Mouse (Mus musculus) forebrain, embryonic 10.5 days (tissue): ENCODE data around the gene Soat2. TPM values are rescaled to one million over a fixed set of nuclear protein-coding genes. Genes with fewer than 3 reads are reported as not detected.

Experiments used
- DNase-seq: peaks from one replicate; pipeline ENCODE4 v3.0.0-alpha.2; 2017; ENCODE audit warnings: low spot score; ENCODE audit errors: extremely low spot score
- H3K27ac ChIP-seq: fragments of 300-500 bp; sonication (generic); 2 replicates; pipeline ENCODE4 v1.5.1; 2016; ENCODE audit warnings: mild to moderate bottlenecking
- H3K27me3 ChIP-seq: fragments of 300-500 bp; sonication (generic); 2 replicates; pipeline ENCODE4 v1.6.1; 2016; ENCODE audit warnings: mild to moderate bottlenecking; ENCODE audit not compliant: poor library complexity, severe bottlenecking
- H3K36me3 ChIP-seq: fragments of 300-500 bp; sonication (generic); replicated peaks from 2 replicates; pipeline ENCODE4 v1.6.1; 2016; ENCODE audit warnings: mild to moderate bottlenecking, moderate library complexity
- H3K4me1 ChIP-seq: fragments of 300-500 bp; sonication (generic); 2 replicates; pipeline ENCODE4 v1.6.1; 2016
- H3K4me3 ChIP-seq: fragments of 300-500 bp; sonication (generic); 2 replicates; pipeline ENCODE4 v1.5.1; 2016; ENCODE audit warnings: mild to moderate bottlenecking, moderate library complexity
- H3K9me3 ChIP-seq: fragments of 300-500 bp; sonication (generic); 2 replicates; pipeline ENCODE4 v1.6.1; 2016; ENCODE audit warnings: mild to moderate bottlenecking, moderate library complexity
- WGBS: fragments of 180-500 bp; shearing (Covaris S2); methylation state at CpG from one replicate; pipeline ENCODE4 v1.1.7; 2016; 5-methylcytosine and 5-hydroxymethylcytosine counted together
- polyA plus RNA-seq: library from polyadenylated mRNA; unstranded; fragments of >200 nt; fragmentation: Nextera tagmentation; extraction: Ambion mirVana; gene quantifications from 2 replicates; pipeline ENCODE4 v1.2.1, GENCODE M21; 2016

Gene Soat2
- polyA plus RNA-seq, 1 experiment from 2014 or later: 0.09 TPM

DNA sequence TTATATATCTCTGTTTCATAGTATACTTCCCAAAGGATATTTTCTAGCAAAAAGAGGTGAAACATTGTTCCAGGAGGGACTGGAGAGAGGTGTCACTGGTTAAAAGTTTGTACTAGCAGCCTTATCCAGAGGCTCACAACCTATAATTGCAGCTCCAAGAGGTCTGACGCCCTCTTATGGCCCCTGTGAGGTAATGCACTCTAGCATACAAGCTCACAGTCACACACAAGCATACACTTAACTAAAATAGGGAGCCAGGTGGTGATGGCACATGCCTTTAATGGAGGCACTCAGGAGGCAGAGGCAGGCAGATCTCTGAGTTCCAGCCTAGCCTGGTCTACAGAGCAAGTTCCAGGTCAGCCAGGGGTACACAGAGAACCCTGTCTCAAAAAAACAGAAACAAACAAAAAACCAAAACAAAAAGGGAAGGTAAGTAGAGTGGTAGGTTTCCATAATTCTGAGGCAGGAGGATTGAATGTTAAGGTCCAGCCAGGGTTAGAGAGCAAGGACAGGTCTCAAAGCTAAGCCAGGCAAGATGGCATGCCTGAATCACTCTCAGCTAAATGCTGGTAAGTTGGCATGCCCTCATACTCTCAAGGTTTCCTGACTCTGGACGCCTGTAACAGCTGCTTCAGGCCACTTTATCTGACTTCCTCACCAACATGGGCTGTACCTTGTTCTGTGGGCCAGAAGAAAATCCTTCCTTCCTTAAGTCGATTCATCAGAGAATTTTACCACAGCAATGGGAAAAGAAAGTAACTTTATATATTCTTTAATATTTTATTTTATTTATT is 13.8 kb downstream of the Soat2 start:
- peaks cover 17% of the 10 kb centered on the region for H3K4me1 ChIP-seq

DNA sequence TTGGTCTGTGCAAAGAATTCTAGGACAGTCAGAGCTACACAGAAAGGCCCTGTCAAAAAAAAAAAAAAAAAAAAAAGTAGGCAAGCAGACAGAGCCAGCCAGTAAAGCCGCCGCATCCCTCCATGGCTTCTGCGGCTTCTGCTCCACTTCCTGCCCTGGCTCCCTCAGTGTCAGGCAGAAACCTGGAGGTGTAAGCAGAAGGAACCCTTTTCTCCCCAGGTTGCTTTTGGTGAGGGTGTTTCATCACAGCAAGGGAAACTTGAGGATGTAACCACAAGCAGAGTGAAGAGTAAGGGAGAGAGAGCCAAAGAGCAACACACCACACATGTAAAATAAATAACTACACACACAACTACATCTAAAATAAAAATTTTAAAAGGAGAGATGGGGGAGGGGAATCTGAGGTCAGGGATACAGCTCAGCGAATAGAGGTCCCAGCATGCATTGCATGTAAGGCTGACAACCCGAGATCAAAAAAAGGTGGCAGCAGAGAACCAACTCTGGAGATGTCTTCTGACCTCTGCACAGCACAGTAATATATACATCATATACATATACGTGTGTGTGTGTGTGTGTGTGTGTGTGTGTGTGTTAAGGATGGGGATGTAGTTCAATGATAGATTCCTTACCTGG is 15.3 kb downstream of the Soat2 start:
- no peak overlapping the region for H3K27ac ChIP-seq
- WGBS: 67% methylated on average over 6 of the region's 6 CpGs
- no peak overlapping the region for H3K4me3 ChIP-seq
- peaks cover 15% of the 10 kb centered on the region for H3K4me1 ChIP-seq
- H3K27me3 ChIP-seq: 0 out of 2 replicates have a peak, but pooled peaks cover 5% of the 10 kb centered on the region
- DNase-seq: no peak
- no peaks in the 10 kb centered on the region for H3K36me3 ChIP-seq
- H3K9me3 ChIP-seq: no peaks in the 10 kb centered on the region

More for the DNA sequence above, 13.8 kb downstream of the Soat2 start:
- DNase-seq: no peak
- no peaks in the 10 kb centered on the region for H3K36me3 ChIP-seq
- WGBS: 73% methylated on average over 3 of the region's 3 CpGs
- H3K4me3 ChIP-seq: no peak overlapping the region
- 0 out of 2 replicates have a peak, but pooled peaks cover 9% of the 10 kb centered on the region for H3K27me3 ChIP-seq
- no peak overlapping the region for H3K27ac ChIP-seq
- no peaks in the 10 kb centered on the region for H3K9me3 ChIP-seq

DNA sequence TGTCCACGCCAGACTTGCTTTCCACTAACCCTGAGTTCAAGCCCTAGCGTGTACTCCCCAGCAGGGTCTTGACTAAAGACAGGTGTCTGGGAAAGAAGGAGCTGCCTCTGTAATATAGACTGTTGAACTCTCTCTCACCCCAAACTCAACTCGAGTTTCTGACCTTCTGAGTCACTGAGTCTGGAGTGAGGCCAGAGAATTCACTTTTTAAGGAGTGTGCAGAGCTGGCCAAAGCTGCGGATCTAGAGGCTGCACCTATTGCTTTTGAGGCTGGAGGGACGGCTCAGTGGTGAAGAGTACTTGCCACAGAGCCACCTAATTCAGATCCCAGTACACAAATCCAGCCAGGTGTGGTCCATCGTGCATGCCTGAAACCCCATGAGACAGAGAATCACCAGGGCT is 17.3 kb downstream of the Soat2 start:
- H3K36me3 ChIP-seq: no peaks in the 10 kb centered on the region
- H3K4me1 ChIP-seq: peaks cover 14% of the 10 kb centered on the region
- H3K27ac ChIP-seq: 0 out of 2 replicates have a peak overlapping the region, but pooled peaks have one; percentile 37
- WGBS: 64% methylated on average over 6 of the region's 6 CpGs
- DNase-seq: no peak
- H3K4me3 ChIP-seq: no peak overlapping the region
- no peaks in the 10 kb centered on the region for H3K9me3 ChIP-seq
- H3K27me3 ChIP-seq: no peaks in the 10 kb centered on the region

DNA sequence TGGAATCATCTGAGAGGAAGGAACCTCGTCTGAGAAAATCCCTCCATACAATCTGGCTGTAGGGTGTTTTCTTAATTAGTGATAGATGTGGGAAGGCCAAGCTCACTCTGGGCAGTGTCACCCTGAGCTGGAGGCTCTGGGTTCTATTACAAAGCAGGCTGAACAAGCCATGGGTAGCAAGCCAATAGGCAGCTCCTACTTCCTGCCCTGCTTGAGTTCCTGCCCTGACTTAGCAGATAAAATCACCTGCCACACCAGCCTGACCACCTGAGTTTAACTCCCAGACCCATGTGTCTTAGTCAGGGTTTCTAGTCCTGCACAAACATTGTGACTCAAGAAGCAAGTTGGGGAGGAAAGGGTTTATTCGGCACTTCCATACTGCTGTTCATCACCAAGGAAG is 18.7 kb downstream of the Soat2 start:
- Histone ChIP-seq H3K27ac (no peak overlapping the region), H3K27me3 (no peaks in the 10 kb centered on the region), H3K4me1 (peaks cover 14% of the 10 kb centered on the region), H3K36me3 (no peaks in the 10 kb centered on the region), H3K4me3 (no peak overlapping the region), H3K9me3 (no peaks in the 10 kb centered on the region)
- 68% methylated on average over 2 of the region's 2 CpGs for WGBS
- DNase-seq: no peak

DNA sequence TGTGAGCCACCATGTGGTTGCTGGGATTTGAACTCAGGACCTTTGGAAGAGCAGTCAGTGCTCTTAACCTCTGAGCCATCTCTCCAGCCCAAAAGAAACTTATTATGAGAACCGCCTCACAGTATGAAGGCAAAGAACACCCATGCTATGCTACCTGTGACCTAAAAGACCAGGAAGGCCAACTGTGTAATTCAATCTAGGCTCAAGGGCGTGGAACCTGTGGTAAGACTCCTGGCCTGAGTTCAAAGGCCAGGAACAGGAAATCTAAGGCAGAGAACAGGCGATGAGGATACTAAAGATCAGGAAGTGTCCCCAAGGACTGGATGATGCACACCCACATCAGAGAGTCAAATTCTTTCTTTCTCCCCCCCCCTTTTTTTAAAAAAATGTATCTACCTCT is 23.3 kb downstream of the Soat2 start:
- peaks cover 6% of the 10 kb centered on the region; the same call in 1 of the 2 replicates for H3K36me3 ChIP-seq
- WGBS: 90% methylated on average over 3 of the region's 3 CpGs
- no peak for DNase-seq
- H3K4me3 ChIP-seq: no peak overlapping the region
- no peak overlapping the region for H3K27ac ChIP-seq
- H3K4me1 ChIP-seq: peaks cover 3% of the 10 kb centered on the region; the same call in 1 of the 2 replicates
- no peaks in the 10 kb centered on the region for H3K27me3 ChIP-seq
- no peaks in the 10 kb centered on the region for H3K9me3 ChIP-seq

DNA sequence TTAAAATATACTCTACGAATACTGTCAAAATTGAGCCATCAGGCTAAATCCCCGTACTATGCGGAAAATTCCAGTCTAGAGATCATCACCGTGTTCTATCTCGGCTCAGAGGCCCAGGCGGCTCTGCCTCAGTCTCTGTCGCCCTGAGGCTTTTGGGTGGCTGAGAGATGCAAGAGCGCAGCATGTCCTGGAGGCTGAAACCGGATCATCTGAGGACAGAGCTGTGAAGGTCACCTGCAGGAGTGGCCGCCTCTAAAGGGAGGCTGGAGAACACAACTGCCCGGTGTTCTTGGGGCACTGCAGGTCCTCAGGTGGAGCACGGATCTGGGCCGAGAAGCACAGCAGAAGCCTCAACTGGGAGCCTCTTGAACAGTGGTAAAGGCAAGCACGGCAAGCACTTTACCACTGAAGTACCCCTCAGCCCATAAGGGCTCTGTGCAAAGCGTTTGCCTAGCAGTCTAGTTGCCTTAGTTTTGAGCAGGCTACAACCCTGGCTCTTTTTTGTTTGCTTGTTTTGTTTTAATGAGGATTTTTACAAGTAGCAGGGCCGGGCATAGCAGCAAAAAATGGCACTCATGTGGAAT is 25.5 kb downstream of the Soat2 start:
- no peak overlapping the region for H3K4me3 ChIP-seq
- no peak overlapping the region for H3K27ac ChIP-seq
- H3K27me3 ChIP-seq: no peaks in the 10 kb centered on the region
- peaks cover 17% of the 10 kb centered on the region for H3K36me3 ChIP-seq
- no peaks in the 10 kb centered on the region for H3K4me1 ChIP-seq
- 88% methylated on average over 16 of the region's 16 CpGs for WGBS
- H3K9me3 ChIP-seq: no peaks in the 10 kb centered on the region
- DNase-seq: no peak

DNA sequence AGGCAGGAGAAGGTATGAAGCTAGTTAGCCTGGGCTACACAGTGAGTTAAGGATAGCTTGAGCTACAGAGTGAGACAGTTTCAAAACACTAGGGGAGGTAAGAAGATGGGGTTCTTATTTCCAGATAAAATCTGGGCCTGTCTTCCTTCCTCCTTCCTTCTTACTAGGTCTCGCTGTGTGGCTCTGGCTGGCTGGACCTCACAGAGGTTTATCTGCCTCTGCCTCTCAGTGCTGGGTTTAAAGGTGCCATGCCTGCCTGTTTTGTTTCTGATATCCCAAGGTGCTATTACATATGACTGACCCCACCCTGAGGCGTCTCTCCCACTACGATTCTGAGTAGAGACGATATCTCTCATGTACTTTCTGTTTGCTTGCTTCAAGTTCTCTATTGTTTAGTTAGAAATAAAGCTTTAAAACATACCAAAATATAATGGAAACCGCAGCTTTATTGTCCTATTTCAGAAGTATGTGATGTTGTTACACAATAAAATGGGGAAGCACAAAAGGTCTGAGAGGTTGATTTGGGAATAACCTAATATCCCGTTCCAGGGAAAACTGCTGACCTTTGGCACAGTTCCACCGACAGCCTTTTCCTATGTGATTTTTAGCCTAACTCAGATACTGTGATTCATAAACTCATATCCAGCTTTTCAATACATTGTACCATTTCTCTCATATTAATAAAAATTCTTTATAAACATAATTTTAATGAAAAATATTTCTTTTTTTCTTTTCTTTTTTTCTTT is 26.4 kb downstream of the Soat2 start:
- Histone ChIP-seq H3K4me1 (no peaks in the 10 kb centered on the region), H3K27ac (no peak overlapping the region), H3K36me3 (peaks cover 17% of the 10 kb centered on the region), H3K9me3 (no peaks in the 10 kb centered on the region), H3K4me3 (no peak overlapping the region), H3K27me3 (no peaks in the 10 kb centered on the region)
- DNase-seq: no peak
- 92% methylated on average over 7 of the region's 7 CpGs for WGBS

DNA sequence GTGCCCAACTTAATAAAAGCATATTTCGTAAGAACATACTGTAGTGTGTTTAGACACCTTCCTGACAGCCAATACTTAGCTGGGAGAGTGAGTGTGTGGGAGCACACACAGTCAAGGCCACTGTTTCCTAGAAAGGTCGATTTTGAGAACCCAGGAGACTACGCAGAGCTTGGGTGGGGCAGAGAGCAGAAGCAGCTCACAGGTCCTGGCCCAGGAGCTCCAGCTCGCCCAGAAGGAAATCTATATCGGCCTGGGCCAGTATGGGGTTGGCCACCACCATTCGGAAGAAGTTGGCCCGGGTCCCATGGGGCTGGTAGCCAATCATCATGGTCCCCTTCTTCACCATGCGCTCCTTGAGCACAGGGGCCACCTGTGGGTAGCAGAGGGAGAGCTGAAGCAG is 27.1 kb downstream of the Soat2 start:
- Histone ChIP-seq H3K4me3 (no peak overlapping the region), H3K36me3 (peaks cover 17% of the 10 kb centered on the region), H3K4me1 (no peaks in the 10 kb centered on the region), H3K27me3 (no peaks in the 10 kb centered on the region), H3K9me3 (no peaks in the 10 kb centered on the region), H3K27ac (no peak overlapping the region)
- DNase-seq: no peak
- WGBS: 92% methylated on average over 8 of the region's 8 CpGs

DNA sequence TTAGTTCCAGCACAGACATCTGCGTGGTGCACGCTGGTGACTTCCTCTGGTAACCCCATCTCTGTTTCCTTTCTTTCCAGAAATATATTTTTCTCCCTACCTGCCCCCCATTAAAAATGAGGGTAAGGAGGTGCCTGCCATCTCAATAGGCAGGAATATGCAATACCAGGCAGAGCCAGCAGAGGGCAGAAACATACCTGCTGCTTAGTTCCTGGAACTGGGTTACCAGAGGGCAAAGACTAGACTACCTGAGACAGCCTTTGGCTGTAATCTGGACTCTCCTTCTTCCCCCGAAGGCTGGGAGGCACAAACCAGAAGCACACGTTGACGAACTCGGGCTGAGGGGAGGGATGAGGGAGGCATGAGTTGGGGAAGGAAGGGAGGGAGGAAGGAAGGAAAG is 28.0 kb downstream of the Soat2 start:
- WGBS: 22% methylated on average over 6 of the region's 6 CpGs
- H3K4me1 ChIP-seq: no peaks in the 10 kb centered on the region

DNA sequence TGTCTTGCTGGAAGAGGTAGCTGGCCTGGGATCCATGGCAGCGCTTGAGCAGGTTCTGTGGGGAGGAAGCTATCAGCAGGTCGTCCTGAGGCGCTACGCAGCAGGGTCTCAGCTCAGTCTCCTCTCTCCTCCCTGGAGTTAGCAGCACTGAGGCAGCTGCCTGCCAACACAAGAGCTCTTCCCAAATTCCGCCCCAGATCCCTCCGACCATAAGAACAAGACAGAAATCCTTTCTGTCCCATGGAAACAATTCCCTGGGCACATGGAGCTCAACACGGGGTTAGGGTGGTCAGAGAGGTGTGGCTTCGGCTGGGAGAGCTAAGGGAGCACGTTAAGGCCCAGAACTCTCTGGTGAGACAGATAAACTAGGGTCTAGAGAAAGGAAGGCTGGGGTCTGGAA is 28.8 kb downstream of the Soat2 start:
- 84% methylated on average over 9 of the region's 9 CpGs for WGBS
- 0 out of 2 replicates have a peak overlapping the region, but pooled peaks have one; percentile 12 for H3K27ac ChIP-seq

More for the DNA sequence above, 28.0 kb downstream of the Soat2 start:
- peaks cover 17% of the 10 kb centered on the region for H3K36me3 ChIP-seq
- no peaks in the 10 kb centered on the region for H3K9me3 ChIP-seq
- no peaks in the 10 kb centered on the region for H3K27me3 ChIP-seq
- peak; percentile 63 for DNase-seq
- H3K27ac ChIP-seq: no peak overlapping the region
- H3K4me3 ChIP-seq: no peak overlapping the region

DNA sequence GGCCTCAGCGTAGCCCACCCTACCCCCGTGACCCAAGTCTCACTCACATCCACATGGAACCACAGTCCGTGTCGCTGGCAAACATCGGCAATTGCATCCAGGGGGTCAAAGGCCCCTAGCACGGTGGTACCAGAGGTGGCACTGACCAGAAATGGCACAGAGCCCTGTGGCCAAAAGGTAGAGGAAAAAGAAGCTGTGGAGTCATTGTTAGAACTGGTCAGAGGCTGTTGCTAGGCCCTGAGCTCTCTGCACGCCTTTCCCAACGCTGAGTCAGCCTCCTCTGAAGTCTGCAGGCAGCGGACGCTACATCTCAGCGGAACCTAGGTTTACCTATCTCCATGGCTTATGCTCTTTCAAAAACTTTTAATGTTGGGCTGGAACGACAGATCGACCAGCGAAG is 29.6 kb downstream of the Soat2 start:
- 94% methylated on average over 14 of the region's 14 CpGs for WGBS
- peaks cover 30% of the 10 kb centered on the region for H3K36me3 ChIP-seq

More for the DNA sequence above, 28.8 kb downstream of the Soat2 start:
- Histone ChIP-seq H3K9me3 (no peaks in the 10 kb centered on the region), H3K4me1 (no peaks in the 10 kb centered on the region), H3K4me3 (no peak overlapping the region), H3K27me3 (no peaks in the 10 kb centered on the region), H3K36me3 (peaks cover 23% of the 10 kb centered on the region)
- DNase-seq: no peak

DNA sequence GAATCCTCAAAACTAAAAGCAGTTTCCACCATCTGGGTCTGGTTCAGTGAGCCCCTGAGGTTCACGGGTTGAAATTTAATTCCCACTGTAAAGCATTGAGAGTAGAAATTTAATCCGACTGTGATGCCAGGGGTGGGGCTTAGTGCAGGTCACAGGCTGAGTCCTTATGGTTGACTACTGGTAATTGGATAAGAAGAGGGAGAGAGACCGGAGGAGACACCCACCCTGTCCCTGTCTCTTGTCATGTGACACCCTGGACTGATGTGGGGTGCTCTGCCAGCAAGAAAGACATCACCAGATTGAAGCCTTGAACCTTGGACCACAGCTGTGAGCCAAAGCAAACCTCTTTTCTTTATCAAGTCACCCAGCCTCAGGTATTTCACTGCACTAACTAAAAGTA is 32.8 kb downstream of the Soat2 start:
- peaks cover 45% of the 10 kb centered on the region for H3K36me3 ChIP-seq
- H3K27ac ChIP-seq: no peak overlapping the region
- WGBS: 88% methylated on average over 3 of the region's 3 CpGs
- no peak overlapping the region for H3K4me3 ChIP-seq
- DNase-seq: no peak
- H3K27me3 ChIP-seq: no peaks in the 10 kb centered on the region
- H3K4me1 ChIP-seq: peaks cover 2% of the 10 kb centered on the region
- no peaks in the 10 kb centered on the region for H3K9me3 ChIP-seq

More for the DNA sequence above, 29.6 kb downstream of the Soat2 start:
- no peak for DNase-seq
- H3K4me1 ChIP-seq: no peaks in the 10 kb centered on the region
- no peaks in the 10 kb centered on the region for H3K27me3 ChIP-seq
- H3K9me3 ChIP-seq: no peaks in the 10 kb centered on the region
- H3K4me3 ChIP-seq: no peak overlapping the region
- peak overlapping the region; percentile 20; the same call in 1 of the 2 replicates for H3K27ac ChIP-seq
